Mouse (Mus musculus): ENCODE data around the gene Tha1. TPM values are rescaled to one million over a fixed set of nuclear protein-coding genes. Genes with fewer than 3 reads are reported as not detected.
A peak's percentile ranks its signal among the peaks of the same experiment; 100 is the strongest.

The Tha1 gene
- total RNA-seq, 2 experiments from 2014 or later: 3.8 to 4.0 TPM

GRCm38 (mm10) chr11:117886000-117886399 is 12.7 kb upstream of the Tha1 start:
- no peak for DNase-seq (ENCODE audit: low spot score in 2 of 2)
- intact Hi-C loops (cut with DNase I): no loop called here

- DNase-seq (ENCODE audit: low spot score in 2 of 2): no peak
- intact Hi-C loops (cut with DNase I): no loop called here
Observed at GRCm38 (mm10) chr11:117882208-117882607, 8.9 kb upstream of the Tha1 start.

- intact Hi-C loops (cut with DNase I): no loop called here
- no peak for DNase-seq (ENCODE audit: low spot score in 2 of 2)
Observed at GRCm38 (mm10) chr11:117881787-117882186, 8.5 kb upstream of the Tha1 start.

- intact Hi-C loops (cut with DNase I): no loop called here
- DNase-seq (ENCODE audit: low spot score in 2 of 2): no peak
Observed at GRCm38 (mm10) chr11:117880977-117881358, 7.7 kb upstream of the Tha1 start.

GRCm38 (mm10) chr11:117880336-117880976 is 7.2 kb upstream of the Tha1 start:
- no peak for DNase-seq (ENCODE audit: low spot score in 2 of 2)
- intact Hi-C loops (cut with DNase I): no loop called here

- intact Hi-C loops (cut with DNase I): no loop called here
- DNase-seq (ENCODE audit: low spot score in 2 of 2): no peak
Observed at GRCm38 (mm10) chr11:117879676-117880075, 6.4 kb upstream of the Tha1 start.

GRCm38 (mm10) chr11:117878892-117879291 is 5.6 kb upstream of the Tha1 start:
- intact Hi-C loops (cut with DNase I): no loop called here
- no peak for DNase-seq (ENCODE audit: low spot score in 2 of 2)

- intact Hi-C loops (cut with DNase I): no loop called here
- DNase-seq (ENCODE audit: low spot score in 2 of 2): peak; percentile 31 to 41
Observed at GRCm38 (mm10) chr11:117877917-117878745, 4.8 kb upstream of the Tha1 start.

GRCm38 (mm10) chr11:117875681-117876080 is 2.4 kb upstream of the Tha1 start:
- DNase-seq (ENCODE audit: low spot score in 2 of 2): no peak
- intact Hi-C loops (cut with DNase I): no loop called here

GRCm38 (mm10) chr11:117874419-117874818 is 1.1 kb upstream of the Tha1 start:
- no peak for DNase-seq (ENCODE audit: low spot score in 2 of 2)
- intact Hi-C loops (cut with DNase I): loop anchor here (5.0 kb wide), 1 partner anchor 348 kb away; no protein-coding TSS in a partner anchor

- no peak for DNase-seq (ENCODE audit: low spot score in 2 of 2)
- intact Hi-C loops (cut with DNase I): loop anchor here (2.0 to 5.0 kb wide), 2 partner anchors 97 to 350 kb away; no protein-coding TSS in a partner anchor
Observed at GRCm38 (mm10) chr11:117871911-117872584, 1.2 kb downstream of the Tha1 start.

GRCm38 (mm10) chr11:117871376-117871775 is 1.9 kb downstream of the Tha1 start:
- intact Hi-C loops (cut with DNase I): loop anchor here (5.0 kb wide), 1 partner anchor 351 kb away; no protein-coding TSS in a partner anchor

GRCm38 (mm10) chr11:117870688-117871365 is 2.5 kb downstream of the Tha1 start:
- intact Hi-C loops (cut with DNase I): loop anchor here (1.0 to 5.0 kb wide), 3 partner anchors 151 to 351 kb away; no protein-coding TSS in a partner anchor
- peak; percentile 78 to 85 for DNase-seq (ENCODE audit: low spot score in 2 of 2)

More at GRCm38 (mm10) chr11:117871376-117871775, 1.9 kb downstream of the Tha1 start:
- DNase-seq (ENCODE audit: low spot score in 2 of 2): no peak

- intact Hi-C loops (cut with DNase I): no loop called here
- no peak for DNase-seq (ENCODE audit: low spot score in 2 of 2)
Observed at GRCm38 (mm10) chr11:117865988-117866387, 7.3 kb downstream of the Tha1 start.

GRCm38 (mm10) chr11:117864805-117865204 is 8.5 kb downstream of the Tha1 start:
- intact Hi-C loops (cut with DNase I): no loop called here
- no peak for DNase-seq (ENCODE audit: low spot score in 2 of 2)

GRCm38 (mm10) chr11:117863174-117863856 is 10.0 kb downstream of the Tha1 start:
- intact Hi-C loops (cut with DNase I): no loop called here
- no peak for DNase-seq (ENCODE audit: low spot score in 2 of 2)

- DNase-seq (ENCODE audit: low spot score in 2 of 2): no peak
- intact Hi-C loops (cut with DNase I): no loop called here
Observed at GRCm38 (mm10) chr11:117860601-117861000, 12.7 kb downstream of the Tha1 start, which contains the start of gene Tmem235. TSS of gene Tmem235 (plus strand) at chr11:117860752.

- no peak for DNase-seq (ENCODE audit: low spot score in 2 of 2)
- intact Hi-C loops (cut with DNase I): no loop called here
Observed at GRCm38 (mm10) chr11:117858392-117858791, 14.9 kb downstream of the Tha1 start.

- intact Hi-C loops (cut with DNase I): no loop called here
- no peak for DNase-seq (ENCODE audit: low spot score in 2 of 2)
Observed at GRCm38 (mm10) chr11:117857462-117857861, 15.8 kb downstream of the Tha1 start.
